Mouse (Mus musculus) midbrain, embryonic 12.5 days (tissue): ENCODE measurements around the gene 1700001L19Rik. TPM values are rescaled to one million over a fixed set of nuclear protein-coding genes. Genes with fewer than 3 reads are reported as not detected.
"Not testable (repeated sequence)": the region's sequence is repeated elsewhere in the genome, so short reads cannot be mapped to it uniquely, and the experiment has no call there.

Experiments used
- ATAC-seq: fragments of 200-750 bp; cut with Nextera tagmentation; 2 replicates; pipeline ENCODE4 v1.8.0; 2017; ENCODE audit warnings: low read depth, moderate TSS enrichment, moderate library complexity; ENCODE audit not compliant: low FRiP score
- H3K27ac ChIP-seq: fragments of 300-500 bp; sonication (generic); replicated peaks from 2 replicates; pipeline ENCODE4 v1.5.1; 2016; ENCODE audit warnings: mild to moderate bottlenecking
- H3K27me3 ChIP-seq: fragments of 300-500 bp; sonication (generic); 2 replicates; pipeline ENCODE4 v1.6.1; 2016; ENCODE audit warnings: mild to moderate bottlenecking
- H3K36me3 ChIP-seq: fragments of 300-500 bp; sonication (generic); 2 replicates; pipeline ENCODE4 v1.6.1; 2016
- H3K4me1 ChIP-seq: fragments of 300-500 bp; sonication (generic); 2 replicates; pipeline ENCODE4 v1.6.1; 2016
- H3K4me2 ChIP-seq: fragments of 300-500 bp; sonication (generic); replicated peaks from 2 replicates; pipeline ENCODE4 v1.6.1; 2016; ENCODE audit warnings: mild to moderate bottlenecking, moderate library complexity
- H3K4me3 ChIP-seq: fragments of 300-500 bp; sonication (generic); 2 replicates; pipeline ENCODE4 v1.5.1; 2016; ENCODE audit warnings: mild to moderate bottlenecking
- H3K9ac ChIP-seq: fragments of 300-500 bp; sonication (generic); replicated peaks from 2 replicates; pipeline ENCODE4 v1.6.1; 2016; ENCODE audit warnings: mild to moderate bottlenecking, moderate library complexity
- H3K9me3 ChIP-seq: fragments of 300-500 bp; sonication (generic); 2 replicates; pipeline ENCODE4 v1.6.1; 2016; ENCODE audit warnings: mild to moderate bottlenecking
- WGBS: fragments of 180-500 bp; shearing (Covaris S2); methylation state at CpG from one replicate; pipeline ENCODE4 v1.1.7; 2016; 5-methylcytosine and 5-hydroxymethylcytosine counted together
- polyA plus RNA-seq: library from polyadenylated mRNA; unstranded; fragments of >200 nt; fragmentation: Nextera tagmentation; extraction: Ambion mirVana; gene quantifications from 2 replicates; pipeline ENCODE4 v1.2.1, GENCODE M21; 2016

Gene 1700001L19Rik
- 0.98 and 1.4 TPM in 2 replicates for polyA plus RNA-seq

DNA sequence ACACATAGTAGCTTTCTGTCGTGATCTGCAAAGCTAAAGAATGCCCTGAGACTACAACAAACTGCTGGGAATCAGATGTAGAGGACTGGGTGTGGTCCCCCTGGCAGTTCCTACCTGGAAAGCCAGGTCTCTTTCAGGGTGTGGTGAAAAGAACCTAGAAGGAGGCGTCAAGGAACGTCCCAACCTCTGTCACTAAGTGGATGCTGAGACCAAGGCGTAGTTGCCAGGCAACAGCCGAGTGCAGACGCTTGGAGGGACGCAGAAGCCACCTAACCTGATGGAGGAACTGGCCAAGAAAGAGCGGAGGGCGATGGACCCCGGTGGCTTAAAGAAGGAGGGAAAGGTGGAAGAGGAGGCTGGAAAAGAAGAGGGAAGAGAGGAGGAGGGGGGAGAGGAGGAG is at the start of gene 1700001L19Rik:
TSS of gene 1700001L19Rik (plus strand) at position 223 of the 400 bp plus-strand sequence.
- Histone ChIP-seq H3K4me3 (peak within 1 kb of the TSS; percentile 26), H3K27ac (no peak within 1 kb of the TSS), H3K9me3 (no peaks in the 10 kb centered on the region), H3K9ac (no peak within 1 kb of the TSS; the same call in 1 of the 2 replicates), H3K4me1 (no peaks in the 10 kb centered on the region), H3K27me3 (0 out of 2 replicates have a peak, but pooled peaks cover 10% of the 10 kb centered on the region), H3K36me3 (peaks cover 9% of the 10 kb centered on the region), H3K4me2 (peak within 1 kb of the TSS; percentile 47)
- 10% methylated on average over 10 of the region's 10 CpGs for WGBS
- no peak for ATAC-seq

DNA sequence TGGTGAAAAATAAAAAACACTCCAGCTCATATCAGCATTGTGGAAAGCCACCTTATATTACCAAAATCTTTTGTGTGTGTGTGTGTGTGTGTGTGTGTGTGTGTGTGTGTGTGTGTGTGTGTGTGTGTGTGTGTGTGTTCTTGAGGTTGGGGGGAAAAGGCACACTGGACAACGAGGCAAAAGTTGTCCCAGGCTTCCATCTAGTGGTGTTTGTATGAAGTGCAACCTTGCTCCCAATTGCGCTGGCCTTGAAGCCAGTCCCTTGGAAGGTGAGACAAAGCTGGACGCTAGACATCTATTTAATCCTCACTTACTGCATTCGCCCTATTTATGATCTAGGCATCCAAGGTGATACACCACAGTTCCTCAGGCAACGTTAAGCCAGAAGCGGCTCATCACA is 43.8 kb upstream of the 1700001L19Rik start:
- not testable (repeated sequence) for H3K27ac ChIP-seq, H3K4me3 ChIP-seq, H3K27me3 ChIP-seq, H3K9me3 ChIP-seq, H3K4me2 ChIP-seq, H3K9ac ChIP-seq, ATAC-seq, H3K36me3 ChIP-seq, H3K4me1 ChIP-seq
- 17% methylated on average over 5 of the region's 6 CpGs for WGBS

- no peaks in the 10 kb centered on the region for H3K4me1 ChIP-seq
- no peak overlapping the region for H3K4me2 ChIP-seq
- no peak overlapping the region for H3K9ac ChIP-seq
- H3K27ac ChIP-seq: no peak overlapping the region
- whole genome bisulfite sequencing: 96% methylated on average over 9 of the region's 9 CpGs
- no peak for ATAC-seq
- H3K4me3 ChIP-seq: no peak overlapping the region
- peaks cover 86% of the 10 kb centered on the region for H3K36me3 ChIP-seq
- no peaks in the 10 kb centered on the region for H3K27me3 ChIP-seq
- no peaks in the 10 kb centered on the region for H3K9me3 ChIP-seq
These were observed 29.1 kb upstream of the 1700001L19Rik start for GRCm38 (mm10) chr13:68568110-68568509.

DNA sequence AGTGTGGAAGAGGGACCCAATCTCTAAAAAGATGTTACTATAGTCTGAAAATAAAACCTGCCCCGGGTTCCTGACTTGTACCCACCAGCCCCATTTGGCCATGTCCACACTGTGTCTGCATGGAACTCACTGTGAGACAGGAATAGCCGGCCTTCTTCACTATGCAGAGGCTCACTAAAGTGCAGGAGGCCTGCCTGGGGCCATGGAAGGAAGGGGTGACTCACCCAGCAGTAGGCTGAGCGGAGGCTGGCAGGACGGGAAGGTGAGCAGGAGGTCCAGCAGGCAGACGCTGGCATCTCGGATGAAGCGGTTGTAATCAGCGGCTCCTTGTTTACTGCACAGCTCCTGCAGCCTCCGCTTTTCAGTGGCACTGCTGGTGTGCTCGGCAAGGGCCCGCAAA is 28.7 kb upstream of the 1700001L19Rik start:
- H3K27me3 ChIP-seq: no peaks in the 10 kb centered on the region
- no peaks in the 10 kb centered on the region for H3K9me3 ChIP-seq
- H3K27ac ChIP-seq: no peak overlapping the region
- no peak overlapping the region for H3K4me2 ChIP-seq
- H3K4me1 ChIP-seq: no peaks in the 10 kb centered on the region
- H3K36me3 ChIP-seq: peaks cover 81% of the 10 kb centered on the region
- H3K9ac ChIP-seq: no peak overlapping the region
- WGBS: 92% methylated on average over 11 of the region's 11 CpGs
- ATAC-seq: no peak
- H3K4me3 ChIP-seq: no peak overlapping the region

DNA sequence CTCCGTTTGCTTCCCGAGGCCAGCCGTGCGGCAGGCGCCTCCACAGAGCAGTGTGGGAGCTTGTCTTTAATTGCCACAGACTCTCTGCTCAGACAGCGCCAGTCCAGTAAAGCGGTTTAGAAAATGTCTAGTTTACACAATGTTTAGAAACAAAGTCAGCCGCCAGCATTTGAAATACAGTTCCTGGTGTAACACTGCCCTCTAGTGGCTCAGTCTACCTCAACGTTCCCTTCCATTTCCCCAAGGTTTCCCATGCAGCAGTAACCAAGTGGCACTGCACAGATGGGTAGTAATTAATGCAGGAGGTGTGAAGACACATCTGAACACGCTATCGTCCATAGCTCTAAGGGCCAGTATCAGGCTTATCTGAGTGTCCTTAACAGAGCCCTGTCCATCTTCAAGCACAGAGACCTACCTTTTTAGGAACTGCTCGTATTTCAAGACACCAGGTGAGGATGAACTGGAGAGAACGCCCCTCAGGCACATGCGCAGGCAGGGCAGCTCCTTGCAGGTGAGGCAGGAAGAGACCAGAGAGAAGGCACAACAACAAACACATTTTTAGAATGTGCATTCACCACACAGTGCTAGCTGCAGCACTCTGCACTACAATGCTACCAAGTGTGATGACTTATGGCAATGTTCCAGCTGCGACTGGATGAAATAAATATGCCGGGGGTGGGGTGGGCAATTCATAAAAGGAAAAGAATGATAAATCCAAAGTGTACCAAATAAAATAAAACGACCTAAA is 27.5 kb upstream of the 1700001L19Rik start:
- H3K36me3 ChIP-seq: peaks cover 72% of the 10 kb centered on the region
- H3K4me1 ChIP-seq: no peaks in the 10 kb centered on the region
- no peaks in the 10 kb centered on the region for H3K9me3 ChIP-seq
- no peak overlapping the region for H3K9ac ChIP-seq
- WGBS: 74% methylated on average over 17 of the region's 17 CpGs
- H3K27me3 ChIP-seq: no peaks in the 10 kb centered on the region
- no peak overlapping the region for H3K27ac ChIP-seq
- no peak overlapping the region for H3K4me2 ChIP-seq
- no peak overlapping the region for H3K4me3 ChIP-seq
- peak; percentile 71 for ATAC-seq

- no peak overlapping the region for H3K4me2 ChIP-seq
- no peaks in the 10 kb centered on the region for H3K4me1 ChIP-seq
- no peak for ATAC-seq
- H3K9ac ChIP-seq: no peak overlapping the region
- no peak overlapping the region for H3K4me3 ChIP-seq
- WGBS: 91% methylated on average over 19 of the region's 19 CpGs
- no peaks in the 10 kb centered on the region for H3K27me3 ChIP-seq
- H3K27ac ChIP-seq: no peak overlapping the region
- H3K36me3 ChIP-seq: peaks cover 71% of the 10 kb centered on the region
- no peaks in the 10 kb centered on the region for H3K9me3 ChIP-seq
These were observed 25.0 kb upstream of the 1700001L19Rik start for GRCm38 (mm10) chr13:68572247-68572646.

GRCm38 (mm10) chr13:68572966-68573913 is 24.0 kb upstream of the 1700001L19Rik start:
- H3K4me1 ChIP-seq: no peaks in the 10 kb centered on the region
- no peak overlapping the region for H3K9ac ChIP-seq
- no peak for ATAC-seq
- H3K27ac ChIP-seq: no peak overlapping the region
- no peak overlapping the region for H3K4me3 ChIP-seq
- no peaks in the 10 kb centered on the region for H3K9me3 ChIP-seq
- 61% methylated on average over 10 of the region's 10 CpGs for WGBS
- peaks cover 67% of the 10 kb centered on the region for H3K36me3 ChIP-seq
- H3K4me2 ChIP-seq: no peak overlapping the region
- no peaks in the 10 kb centered on the region for H3K27me3 ChIP-seq

DNA sequence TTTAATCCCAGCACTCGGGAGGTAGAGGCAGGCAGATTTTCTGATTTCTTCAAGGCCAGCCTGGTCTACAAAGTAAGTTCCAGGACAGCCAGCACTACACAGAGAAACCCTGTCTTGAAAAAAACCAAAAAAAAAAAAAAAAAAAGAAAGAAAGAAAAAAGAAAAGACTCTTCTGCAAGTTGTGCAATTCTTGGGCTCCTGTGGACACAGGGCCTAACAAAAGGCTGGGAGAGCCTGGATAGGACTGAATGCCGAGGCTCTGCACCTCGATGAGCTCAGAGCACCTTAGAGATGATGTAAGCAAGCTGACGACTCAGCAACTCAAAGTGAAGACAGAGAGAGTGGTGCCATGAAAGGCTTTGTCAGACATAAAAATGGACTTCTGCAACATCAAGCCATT is 22.8 kb upstream of the 1700001L19Rik start:
- Histone ChIP-seq H3K9ac (no peak overlapping the region), H3K4me2 (no peak overlapping the region), H3K36me3 (peaks cover 69% of the 10 kb centered on the region), H3K27ac (no peak overlapping the region), H3K4me1 (no peaks in the 10 kb centered on the region), H3K4me3 (no peak overlapping the region), H3K9me3 (no peaks in the 10 kb centered on the region), H3K27me3 (no peaks in the 10 kb centered on the region)
- ATAC-seq: no peak
- WGBS: 87% methylated on average over 4 of the region's 4 CpGs

DNA sequence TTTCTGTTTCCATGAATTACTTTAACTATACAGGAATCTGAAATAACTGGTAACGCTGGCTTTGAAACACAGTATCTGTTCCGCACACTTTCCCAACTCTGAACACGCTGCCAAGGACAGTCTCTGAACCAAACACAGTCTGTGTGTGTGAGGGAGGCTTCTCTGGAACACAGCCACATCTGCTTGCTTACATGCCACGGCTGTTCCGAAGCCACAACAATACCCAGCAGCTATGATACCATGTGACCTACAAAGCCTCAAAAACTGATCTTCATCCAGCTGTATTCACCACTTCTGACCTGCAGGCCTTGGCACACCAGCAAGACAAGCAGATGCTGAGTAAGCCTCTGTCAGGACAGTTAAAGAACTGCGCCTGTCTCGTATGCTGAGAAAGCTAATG is 19.3 kb upstream of the 1700001L19Rik start:
- H3K9ac ChIP-seq: no peak overlapping the region
- no peak overlapping the region for H3K4me3 ChIP-seq
- H3K27me3 ChIP-seq: no peaks in the 10 kb centered on the region
- ATAC-seq: no peak
- no peak overlapping the region for H3K27ac ChIP-seq
- H3K4me1 ChIP-seq: peaks cover 19% of the 10 kb centered on the region
- no peaks in the 10 kb centered on the region for H3K9me3 ChIP-seq
- WGBS: 96% methylated on average over 7 of the region's 7 CpGs
- peaks cover 40% of the 10 kb centered on the region for H3K36me3 ChIP-seq
- no peak overlapping the region for H3K4me2 ChIP-seq

DNA sequence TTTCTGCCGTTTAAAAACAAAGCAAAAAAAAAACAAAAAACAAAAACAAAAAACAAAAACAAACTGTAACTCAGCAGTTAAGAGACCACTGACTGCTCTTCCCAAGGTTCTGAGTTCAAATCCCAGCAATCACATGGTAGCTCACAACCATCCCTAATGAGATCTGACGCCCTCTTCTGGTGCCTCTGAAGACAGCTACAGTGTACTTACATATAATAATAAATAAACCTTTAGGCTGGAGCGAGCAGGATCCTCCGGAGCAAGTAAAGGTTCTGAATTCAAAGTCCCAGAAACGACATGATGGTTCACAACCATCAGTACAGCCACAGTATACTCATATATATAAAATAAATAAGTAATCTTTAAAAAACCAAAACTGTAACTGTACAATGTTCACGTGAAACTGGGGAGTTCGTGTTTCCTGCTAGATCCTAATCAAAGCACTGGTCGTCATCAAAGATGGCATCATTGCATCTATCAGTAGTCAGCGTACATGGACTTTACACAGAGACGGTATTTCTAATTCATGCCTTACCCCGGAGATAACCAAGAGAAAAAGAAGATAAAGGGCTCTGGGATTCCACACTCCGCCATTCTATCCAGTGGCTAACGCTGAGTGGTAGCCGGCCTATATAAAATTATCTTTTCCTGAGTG is 16.0 kb upstream of the 1700001L19Rik start:
- H3K27ac ChIP-seq: peak overlapping the region; percentile 54; the same call in 1 of the 2 replicates
- peaks cover 24% of the 10 kb centered on the region for H3K4me1 ChIP-seq
- ATAC-seq: no peak
- peak overlapping the region; percentile 57 for H3K9ac ChIP-seq
- no peaks in the 10 kb centered on the region for H3K9me3 ChIP-seq
- H3K4me2 ChIP-seq: peak overlapping the region; percentile 88
- H3K27me3 ChIP-seq: no peaks in the 10 kb centered on the region
- H3K36me3 ChIP-seq: peaks cover 48% of the 10 kb centered on the region
- peak overlapping the region; percentile 82 for H3K4me3 ChIP-seq
- WGBS: 26% methylated on average over 14 of the region's 14 CpGs

GRCm38 (mm10) chr13:68581747-68582516 is 15.3 kb upstream of the 1700001L19Rik start, which contains the start of the genes Mtrr and Fastkd3:
TSS of gene Mtrr (minus strand) at chr13:68582149.
TSS of gene Fastkd3 (plus strand) at chr13:68582234.
- Histone ChIP-seq H3K27me3 (no peaks in the 10 kb centered on the region), H3K4me2 (peak within 1 kb of the TSS; percentile 88), H3K36me3 (peaks cover 47% of the 10 kb centered on the region), H3K4me1 (peaks cover 24% of the 10 kb centered on the region), H3K9ac (peak within 1 kb of the TSS; percentile 76), H3K27ac (peak within 1 kb of the TSS; percentile 54; the same call in 1 of the 2 replicates), H3K9me3 (no peaks in the 10 kb centered on the region), H3K4me3 (peak within 1 kb of the TSS; percentile 82)
- WGBS: under 1% methylated on average over 77 of the region's 81 CpGs
- ATAC-seq: peak; percentile 100
